Mouse (Mus musculus): ENCODE data around the gene Bcl9l. TPM values are rescaled to one million over a fixed set of nuclear protein-coding genes. Genes with fewer than 3 reads are reported as not detected.

Gene Bcl9l
- total and polyA plus RNA-seq, 3 experiments, result 0.58 to 5.1 TPM; not detected in 1

DNA sequence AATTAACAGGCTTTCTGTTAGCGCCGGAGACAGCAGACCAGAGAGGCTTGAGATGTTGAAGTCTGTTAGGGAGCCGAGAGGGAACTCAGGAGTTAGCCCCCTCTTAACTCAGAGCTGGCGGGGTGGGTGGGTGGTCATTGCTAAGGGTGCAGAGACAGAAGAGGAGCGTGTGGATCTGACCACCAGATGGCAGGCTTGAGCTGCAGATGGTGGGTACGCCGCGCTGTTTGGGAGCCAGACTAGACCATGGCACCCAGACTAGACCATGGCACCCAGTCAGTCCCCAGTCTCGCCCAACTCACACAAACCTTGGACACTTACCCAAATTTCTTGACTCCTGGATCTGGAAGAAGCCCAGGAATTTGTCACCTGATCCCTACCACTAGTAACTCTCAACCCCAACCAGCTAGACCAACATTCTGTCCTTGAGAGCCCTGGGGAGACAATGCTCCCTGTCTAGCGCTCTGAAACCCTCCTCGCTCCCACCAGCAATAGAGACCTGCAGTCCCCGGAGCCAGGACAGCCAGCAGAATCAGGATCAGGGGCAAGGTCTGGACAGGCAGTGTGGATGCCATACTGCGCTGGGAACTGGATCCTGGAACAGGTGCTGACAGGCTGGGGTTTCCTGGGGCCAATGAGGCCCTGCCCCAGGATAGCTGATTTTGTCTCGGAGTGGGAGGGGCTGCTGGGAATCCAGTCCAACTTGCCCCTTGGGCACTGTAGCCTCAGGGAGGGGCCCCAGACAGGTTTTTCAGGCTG is 28.3 kb upstream of the Bcl9l start (continued):
- TF ChIP-seq USF2 (IDR thresholded peaks at IDR 0.05; ENCODE audit: borderline replicate concordance in 1 of 2, insufficient read depth in 1 of 2, low read depth in 1 of 2, low read length in 2 of 2) (no peak), MEF2A (IDR thresholded peaks at IDR 0.05; ENCODE audit: extremely low read depth, insufficient replicate concordance, low read depth, low read length, poor library complexity, severe bottlenecking) (no peak), GATA1 (IDR thresholded peaks at IDR 0.05; ENCODE audit: low read depth, low read length) (no peak), CHD1 (IDR thresholded peaks at IDR 0.05; ENCODE audit: low read depth, low read length) (no peak), ZC3H11A (IDR thresholded peaks at IDR 0.05; ENCODE audit: low read depth, low read length) (peak; percentile 87), KAT2A (conservative IDR thresholded peaks at IDR 0.05; ENCODE audit: low read depth, low read length) (no peak), EP300 (IDR thresholded peaks at IDR 0.05; ENCODE audit: low read depth in 1 of 2, low read length in 2 of 2) (no peak), CTCF (IDR thresholded peaks at IDR 0.05 in 2 of 3, conservative IDR thresholded peaks at IDR 0.05 in 1 of 3; ENCODE audit: control insufficient read depth in 1 of 3, insufficient read depth in 1 of 3, low read depth in 2 of 3, low read length in 3 of 3, poor library complexity in 1 of 3, severe bottlenecking in 1 of 3) (peak; percentile 78 to 95 (median 87)), TAL1 (IDR thresholded peaks at IDR 0.05; ENCODE audit: low read length) (no peak), BHLHE40 (IDR thresholded peaks at IDR 0.05; ENCODE audit: borderline replicate concordance, low read depth, low read length) (no peak), NELFE (IDR thresholded peaks at IDR 0.05; ENCODE audit: low read depth, low read length) (no peak), SIN3A (IDR thresholded peaks at IDR 0.05; ENCODE audit: low read length) (no peak)

DNA sequence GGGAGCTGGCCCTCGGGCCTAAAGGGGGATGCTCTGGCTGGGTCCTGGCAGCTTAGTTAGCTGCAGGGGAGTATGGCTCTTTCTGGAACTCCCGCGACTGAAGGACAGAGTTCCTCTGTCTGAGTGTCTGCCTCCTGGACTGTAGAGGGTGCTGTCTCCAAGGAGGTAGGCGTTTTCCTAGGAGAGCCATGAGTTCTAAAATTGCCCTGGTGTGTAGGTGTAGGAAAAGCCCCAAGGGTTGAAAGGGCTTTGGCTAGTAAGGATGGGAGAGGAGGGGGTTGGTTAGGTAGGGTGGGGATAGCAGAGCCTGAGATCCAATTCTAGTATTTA is 27.8 kb upstream of the Bcl9l start, which contains the start of gene Upk2:
Upk2 (minus strand) TSS at position 86 of the 330 bp plus-strand sequence.
- H3K27me3 ChIP-seq (ENCODE audit: control insufficient read depth in 1 of 2, insufficient read depth in 2 of 2, low read length in 2 of 2), result peaks cover 7 to 9% of the 10 kb centered on the region in 2 experiments
- no peaks in the 10 kb centered on the region for H3K36me3 ChIP-seq (ENCODE audit: control insufficient read depth in 1 of 2, insufficient read depth in 2 of 2, low read length in 2 of 2)
- peaks cover 0 to 3% of the 10 kb centered on the region in 2 experiments; a peak in 1 of 4 replicates for H3K4me1 ChIP-seq (ENCODE audit: control insufficient read depth in 1 of 2, insufficient read depth in 2 of 2, low read length in 2 of 2)
- no peaks in the 10 kb centered on the region for H3K79me2 ChIP-seq (ENCODE audit: control insufficient read depth, insufficient read depth, low read length, poor library complexity)
- no peak within 1 kb of the TSS for H3K4me3 ChIP-seq (ENCODE audit: control insufficient read depth in 1 of 2, insufficient read depth in 1 of 2, low read depth in 2 of 2, low read length in 2 of 2)
- DNase-seq (ENCODE audit: low read depth, low spot score), result no peak
- H3K9ac ChIP-seq (ENCODE audit: control insufficient read depth, low read depth, low read length, poor library complexity, severe bottlenecking), result no peak within 1 kb of the TSS
- TF ChIP-seq POLR2AphosphoS2 (IDR thresholded peaks at IDR 0.05; ENCODE audit: low read length) (no peak), CTCF (IDR thresholded peaks at IDR 0.05 in 2 of 3, conservative IDR thresholded peaks at IDR 0.05 in 1 of 3; ENCODE audit: control insufficient read depth in 1 of 3, insufficient read depth in 1 of 3, low read depth in 2 of 3, low read length in 3 of 3, poor library complexity in 1 of 3, severe bottlenecking in 1 of 3) (peak in 1 of 3 experiments; percentile 26; a peak in 2 of 6 replicates)
- no peak within 1 kb of the TSS for H3K27ac ChIP-seq (ENCODE audit: control insufficient read depth, low read depth, low read length)
- no peaks in the 10 kb centered on the region for H3K9me3 ChIP-seq (replicated peaks; ENCODE audit: insufficient read depth, low read length)

DNA sequence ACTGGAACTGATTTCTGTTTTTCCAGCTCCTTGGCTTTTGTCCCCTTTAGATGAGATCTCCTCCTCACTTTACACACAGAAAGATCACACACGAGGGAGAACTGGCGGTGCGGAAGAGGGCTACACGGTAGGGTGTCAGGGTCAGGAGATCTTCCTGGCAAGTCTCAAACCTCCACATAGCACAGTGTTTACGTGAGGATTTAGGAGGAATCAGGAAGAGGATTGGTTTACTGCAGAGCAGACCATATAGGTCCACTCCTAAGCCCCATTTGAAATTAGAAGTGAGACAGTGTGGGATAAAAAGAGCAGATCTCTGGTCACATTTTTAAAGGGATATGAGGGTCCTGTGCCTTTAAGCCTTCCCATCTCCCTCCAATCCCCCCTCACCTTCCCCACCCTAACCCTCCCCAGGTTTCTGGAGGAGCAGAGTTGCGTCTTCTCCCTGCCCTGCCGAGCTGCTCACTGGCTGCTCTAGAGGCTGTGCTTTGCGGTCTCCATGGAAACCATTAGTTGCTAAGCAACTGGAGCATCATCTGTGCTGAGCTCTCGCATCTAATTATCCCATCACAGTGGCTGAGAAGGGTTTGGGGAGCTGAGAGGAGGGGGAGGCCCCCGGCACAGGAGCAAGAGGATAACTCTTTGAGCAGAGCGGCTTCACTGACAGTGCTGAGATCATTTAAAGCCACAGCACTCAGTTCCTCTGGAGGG is 25.4 kb upstream of the Bcl9l start:
- Histone ChIP-seq H3K9me3 (replicated peaks; ENCODE audit: insufficient read depth, low read length) (no peaks in the 10 kb centered on the region), H3K4me1 (ENCODE audit: control insufficient read depth in 1 of 2, insufficient read depth in 2 of 2, low read length in 2 of 2) (peaks cover 0 to 3% of the 10 kb centered on the region in 2 experiments; a peak in 1 of 4 replicates), H3K36me3 (ENCODE audit: control insufficient read depth in 1 of 2, insufficient read depth in 2 of 2, low read length in 2 of 2) (no peaks in the 10 kb centered on the region), H3K27me3 (ENCODE audit: control insufficient read depth in 1 of 2, insufficient read depth in 2 of 2, low read length in 2 of 2) (peaks cover 7 to 14% of the 10 kb centered on the region in 2 experiments), H3K9ac (ENCODE audit: control insufficient read depth, low read depth, low read length, poor library complexity, severe bottlenecking) (no peak overlapping the region), H3K27ac (ENCODE audit: control insufficient read depth, low read depth, low read length) (no peak overlapping the region), H3K79me2 (ENCODE audit: control insufficient read depth, insufficient read depth, low read length, poor library complexity) (no peaks in the 10 kb centered on the region), H3K4me3 (ENCODE audit: control insufficient read depth in 1 of 2, insufficient read depth in 1 of 2, low read depth in 2 of 2, low read length in 2 of 2) (no peak overlapping the region)
- TF ChIP-seq GABPA (IDR thresholded peaks at IDR 0.05; ENCODE audit: low read depth, low read length) (no peak), TBP (IDR thresholded peaks at IDR 0.05; ENCODE audit: low read depth, low read length) (no peak), ZMIZ1 (IDR thresholded peaks at IDR 0.05; ENCODE audit: low read depth, low read length) (no peak)
- DNase-seq (ENCODE audit: low read depth, low spot score), result no peak
